ENCODE assay signal across 18 mouse cellular contexts in the genomic region with DNA sequence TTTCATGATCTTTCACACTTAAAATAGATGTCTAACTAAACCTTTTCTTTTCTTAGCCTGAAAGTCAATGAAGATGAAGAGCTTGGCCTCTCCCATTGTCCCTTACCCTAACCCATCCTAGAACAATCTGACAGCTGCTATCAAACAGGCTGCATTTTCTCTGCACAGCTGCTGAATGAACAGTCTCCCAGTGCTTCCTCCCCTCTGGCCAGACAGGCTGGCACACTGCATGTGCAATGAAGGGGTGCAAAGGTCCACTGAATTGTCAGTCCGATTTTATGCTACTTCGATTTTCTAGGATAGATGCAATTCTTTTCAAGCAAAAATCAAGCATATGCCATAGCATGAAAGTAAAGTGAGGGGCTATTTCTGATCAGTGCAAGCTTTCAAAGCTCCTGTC. TPM values are rescaled to one million over a fixed set of nuclear protein-coding genes. Genes with fewer than 3 reads are reported as not detected.
A peak's percentile ranks its signal among the peaks of the same experiment; 100 is the strongest.
DNase-seq lines count a peak whose midpoint lies in the region; ATAC-seq and TF ChIP-seq lines count a peak whose summit lies in the region.
"Had no signal": no experiment of that assay in that cellular context is flagged by ENCODE, and none has a peak within 500 bp of the region (broad histone marks: within the 10 kb centered on the region; RNA-seq: fewer than 3 reads in every experiment).

No protein-coding gene starts in this region.

- peaks cover 78% of the 10 kb centered on the region for H3K36me3 ChIP-seq in forebrain, embryonic 10.5 days (replicated peaks)
- H3K36me3 ChIP-seq in forebrain, postnatal 0 days (ENCODE audit: insufficient read depth) = no peaks in the 10 kb centered on the region
- 0 out of 2 replicates have a peak, but pooled peaks cover 2% of the 10 kb centered on the region for H3K36me3 ChIP-seq in hindbrain, embryonic 16.5 days (ENCODE audit: control insufficient read depth, insufficient read depth, low read length)

- H3K9ac ChIP-seq in forebrain, postnatal 0 days = no peak overlapping the region
- no peak overlapping the region for H3K9ac ChIP-seq in hindbrain, embryonic 16.5 days (ENCODE audit: low read depth, low read length)
- H3K9ac ChIP-seq: embryonic facial prominence, embryonic 12.5 days; heart, embryonic 13.5 days; lung, embryonic 15.5 days had no signal

- DNase-seq in forebrain, embryonic 10.5 days (ENCODE audit: extremely low spot score, low spot score) = no peak
- DNase-seq in forebrain, postnatal 0 days = no peak
- DNase-seq in left cerebral cortex, postnatal 4 days = peak; percentile 46
- no peak for DNase-seq in left cerebral cortex, adult 11 months (ENCODE audit: low spot score)
- DNase-seq in retina, embryonic 14.5 days (ENCODE audit: low spot score) = peak; percentile 58
- no peak for DNase-seq in heart, postnatal 14 days
- no peak for DNase-seq in left cerebral cortex, postnatal 25 days (ENCODE audit: low spot score in 2 of 2)
- DNase-seq: cerebellum, postnatal 25 days; heart, adult 11 months; heart, postnatal 4 days had no signal

- ATAC-seq in forebrain, postnatal 0 days = no peak
- peak; percentile 47; the same call in 1 of the 2 replicates for ATAC-seq in hindbrain, embryonic 16.5 days
- ATAC-seq: intestine, postnatal 0 days had no signal

- no peak overlapping the region for H3K4me2 ChIP-seq in forebrain, postnatal 0 days (ENCODE audit: low read depth)
- H3K4me2 ChIP-seq in hindbrain, embryonic 16.5 days (ENCODE audit: low read length) = no peak overlapping the region
- H3K4me2 ChIP-seq: embryonic facial prominence, embryonic 12.5 days; heart, embryonic 13.5 days; liver, embryonic 11.5 days; lung, embryonic 15.5 days had no signal

- H3K9me3 ChIP-seq in forebrain, embryonic 10.5 days = no peaks in the 10 kb centered on the region
- H3K9me3 ChIP-seq in forebrain, postnatal 0 days (ENCODE audit: low read length) = no peaks in the 10 kb centered on the region
- H3K9me3 ChIP-seq in hindbrain, embryonic 16.5 days (ENCODE audit: control insufficient read depth, low read length) = no peaks in the 10 kb centered on the region
- H3K9me3 ChIP-seq: embryonic facial prominence, embryonic 12.5 days; heart, embryonic 13.5 days; lung, embryonic 15.5 days had no signal

- WGBS in forebrain, embryonic 10.5 days = 74% methylated on average over 2 of the region's 2 CpGs
- 23% methylated on average over 2 of the region's 2 CpGs for WGBS in forebrain, postnatal 0 days
- 25% methylated on average over 2 of the region's 2 CpGs for WGBS in hindbrain, embryonic 16.5 days

- TF ChIP-seq CTCF in forebrain, postnatal 0 days (IDR thresholded peaks at IDR 0.05; ENCODE audit: low read depth) = no peak

- intact Hi-C loops in left cerebral cortex, postnatal 4 days (cut with DNase I) = no loop called here
- intact Hi-C loops in heart, postnatal 14 days (cut with DNase I) = no loop called here
- intact Hi-C loops in left cerebral cortex, postnatal 25 days (cut with DNase I) = no loop called here

- H3K4me3 ChIP-seq in forebrain, embryonic 10.5 days = no peak overlapping the region
- no peak overlapping the region for H3K4me3 ChIP-seq in forebrain, postnatal 0 days (ENCODE audit: low read depth, low read length)
- H3K4me3 ChIP-seq in hindbrain, embryonic 16.5 days (ENCODE audit: low read length) = no peak overlapping the region
- H3K4me3 ChIP-seq: embryonic facial prominence, embryonic 12.5 days; heart, embryonic 13.5 days; lung, embryonic 15.5 days had no signal

- H3K27ac ChIP-seq in forebrain, embryonic 10.5 days = peak overlapping the region; percentile 35; the same call in 1 of the 2 replicates
- no peak overlapping the region for H3K27ac ChIP-seq in forebrain, postnatal 0 days (ENCODE audit: low read depth, low read length)
- H3K27ac ChIP-seq in hindbrain, embryonic 16.5 days (ENCODE audit: low read depth, low read length) = no peak overlapping the region
- H3K27ac ChIP-seq: embryonic facial prominence, embryonic 12.5 days; heart, embryonic 13.5 days; lung, embryonic 15.5 days; macrophage had no signal

- H3K4me1 ChIP-seq in forebrain, embryonic 10.5 days = peaks cover 70% of the 10 kb centered on the region
- H3K4me1 ChIP-seq in forebrain, postnatal 0 days (ENCODE audit: insufficient read depth) = peaks cover 2% of the 10 kb centered on the region; the same call in 1 of the 2 replicates
- H3K4me1 ChIP-seq in hindbrain, embryonic 16.5 days (ENCODE audit: control insufficient read depth, insufficient read depth, low read depth, low read length) = peaks cover 8% of the 10 kb centered on the region; the same call in 1 of the 2 replicates
- H3K4me1 ChIP-seq: lung, embryonic 15.5 days had no signal

- peaks cover 70% of the 10 kb centered on the region for H3K27me3 ChIP-seq in forebrain, embryonic 10.5 days (ENCODE audit: poor library complexity, severe bottlenecking)
- H3K27me3 ChIP-seq in forebrain, postnatal 0 days (ENCODE audit: insufficient read depth, low read length) = no peaks in the 10 kb centered on the region
- H3K27me3 ChIP-seq in hindbrain, embryonic 16.5 days (replicated peaks; ENCODE audit: control insufficient read depth, insufficient read depth, low read length) = no peaks in the 10 kb centered on the region
- H3K27me3 ChIP-seq: CH12.LX; embryonic facial prominence, embryonic 12.5 days; lung, embryonic 15.5 days had no signal

RNA-seq across cellular contexts. Expression of a gene that starts 34.2 kb away (rescaled TPM):
- 39.2 and 39.8 TPM in 2 replicates for polyA plus RNA-seq in forebrain, embryonic 10.5 days (2016; fragmentation: Nextera tagmentation; extraction: Ambion mirVana)
- 76.8 and 83.0 TPM in 2 replicates for total RNA-seq in forebrain, postnatal 0 days (2014; rRNA removed)
- 27.4 and 28.8 TPM in 2 replicates for polyA plus RNA-seq in forebrain, postnatal 0 days (2015; fragmentation: Nextera tagmentation; extraction: Ambion mirVana)
- 10 to 100 TPM; 46.7 to 59.3 TPM for total RNA-seq in left cerebral cortex, postnatal 4 days (2021)
- polyA plus RNA-seq in hindbrain, embryonic 16.5 days (2015; fragmentation: Nextera tagmentation; extraction: Ambion mirVana) = 26.8 and 31.5 TPM in 2 replicates
- total RNA-seq in heart, postnatal 14 days (2021) = 10 to 100 TPM; 11.6 to 14.3 TPM
- total RNA-seq in left cerebral cortex, postnatal 25 days (2021) = 10 to 100 TPM; 38.6 to 53.1 TPM
- total RNA-seq: CH12.LX had no signal

Comparison
In these comparisons a context has a peak if more than half of its experiments do, and no peak if none do; other contexts are left out.
1. DNase-seq: peak in left cerebral cortex, postnatal 4 days (single experiment) and retina, embryonic 14.5 days (single experiment); none in forebrain, embryonic 10.5 days (single experiment), forebrain, postnatal 0 days (single experiment), left cerebral cortex, adult 11 months (single experiment), heart, postnatal 14 days (0 of 2) and left cerebral cortex, postnatal 25 days (0 of 2).